Mouse (Mus musculus) olfactory bulb, adult 2 months (tissue): Measurements from ENCODE around the gene Relt.

Source experiments
- CTCF ChIP-seq: fragments of 200-500 bp; IDR thresholded peaks from 2 replicates; pipeline ENCODE4 v1.5.1; 2012; ENCODE audit warnings: low read depth, mild to moderate bottlenecking, low read length, moderate library complexity; ENCODE audit not compliant: insufficient read depth
- POLR2A ChIP-seq: fragments of 200-500 bp; IDR thresholded peaks from 2 replicates; pipeline ENCODE4 v1.6.1; 2012; ENCODE audit warnings: mild to moderate bottlenecking, low read depth, low read length, moderate library complexity; ENCODE audit not compliant: insufficient read depth

- TF ChIP-seq CTCF: no peak
- no peak for TF ChIP-seq POLR2A
These were observed 11.5 kb downstream of the Relt start for GRCm38 (mm10) chr7:100851481-100852356.
